Mouse (Mus musculus): ENCODE results near the gene Slfn3.
"Not testable (repeated sequence)": the region's sequence is repeated elsewhere in the genome, so short reads cannot be mapped to it uniquely, and the experiment has no call there.

DNA sequence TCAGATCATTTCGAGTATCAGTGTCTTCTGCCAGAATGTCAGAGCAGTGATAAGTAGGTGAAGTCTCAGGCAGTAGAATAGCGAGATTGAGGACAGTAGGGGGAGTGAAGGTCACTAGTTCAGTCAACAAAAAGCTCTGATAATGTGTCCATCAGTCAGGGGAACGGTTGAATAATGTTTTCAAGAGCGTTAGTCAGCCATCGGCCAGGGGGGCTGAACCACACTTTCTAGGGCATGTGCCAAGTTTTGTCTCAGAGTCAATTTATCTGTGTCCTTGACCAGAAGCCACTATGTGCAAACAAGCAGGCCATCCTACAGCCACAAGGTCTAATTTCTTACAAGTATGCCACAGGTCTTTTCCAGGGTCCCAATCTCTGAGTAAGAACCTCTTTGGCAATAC lies 66.1 kb downstream of the Slfn3 start:
- not testable (repeated sequence) for TF ChIP-seq CTCF, EP300 (IDR thresholded peaks at IDR 0.05; ENCODE audit: low read depth)

All from heart, postnatal 0 days (tissue).